Mouse (Mus musculus) liver, embryonic 14.5 days (tissue): ENCODE results near the gene Man2a1.

Experiments
- CTCF ChIP-seq: IDR thresholded peaks from 2 replicates; pipeline ENCODE4 v1.5.1; 2016; ENCODE audit warnings: antibody characterized with exemption, low read depth, control low read depth
- EP300 ChIP-seq: IDR thresholded peaks from 2 replicates; pipeline ENCODE4 v1.6.1; 2016; ENCODE audit warnings: antibody characterized with exemption, low read depth

DNA sequence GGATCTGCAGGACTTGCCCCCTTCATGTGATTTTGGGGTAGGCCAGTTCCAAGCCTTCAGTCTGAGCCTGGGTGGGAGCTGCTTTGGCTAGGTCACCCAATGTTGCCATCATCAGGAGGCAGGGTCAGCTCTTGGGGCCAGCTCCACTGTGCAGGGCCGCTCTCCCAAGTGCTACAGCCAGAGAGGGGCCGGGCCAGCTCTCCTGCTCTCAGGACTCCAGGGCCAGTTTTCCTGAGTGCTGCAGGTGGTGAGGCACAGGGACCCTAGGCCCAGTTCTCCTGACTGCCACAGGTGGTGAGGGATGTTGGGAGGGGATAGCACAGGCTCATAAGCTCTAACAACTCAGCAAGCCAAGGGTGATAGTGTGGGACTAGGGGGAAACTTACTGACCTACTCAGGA, 53.1 kb downstream of the Man2a1 start:
- TF ChIP-seq CTCF: no peak
- no peak for TF ChIP-seq EP300
